Mouse (Mus musculus): ENCODE data around the gene Flt4. TPM values are rescaled to one million over a fixed set of nuclear protein-coding genes. Genes with fewer than 3 reads are reported as not detected.

Flt4 gene
- not detected for polyA plus RNA-seq (2017; shearing (Covaris generic))

DNA sequence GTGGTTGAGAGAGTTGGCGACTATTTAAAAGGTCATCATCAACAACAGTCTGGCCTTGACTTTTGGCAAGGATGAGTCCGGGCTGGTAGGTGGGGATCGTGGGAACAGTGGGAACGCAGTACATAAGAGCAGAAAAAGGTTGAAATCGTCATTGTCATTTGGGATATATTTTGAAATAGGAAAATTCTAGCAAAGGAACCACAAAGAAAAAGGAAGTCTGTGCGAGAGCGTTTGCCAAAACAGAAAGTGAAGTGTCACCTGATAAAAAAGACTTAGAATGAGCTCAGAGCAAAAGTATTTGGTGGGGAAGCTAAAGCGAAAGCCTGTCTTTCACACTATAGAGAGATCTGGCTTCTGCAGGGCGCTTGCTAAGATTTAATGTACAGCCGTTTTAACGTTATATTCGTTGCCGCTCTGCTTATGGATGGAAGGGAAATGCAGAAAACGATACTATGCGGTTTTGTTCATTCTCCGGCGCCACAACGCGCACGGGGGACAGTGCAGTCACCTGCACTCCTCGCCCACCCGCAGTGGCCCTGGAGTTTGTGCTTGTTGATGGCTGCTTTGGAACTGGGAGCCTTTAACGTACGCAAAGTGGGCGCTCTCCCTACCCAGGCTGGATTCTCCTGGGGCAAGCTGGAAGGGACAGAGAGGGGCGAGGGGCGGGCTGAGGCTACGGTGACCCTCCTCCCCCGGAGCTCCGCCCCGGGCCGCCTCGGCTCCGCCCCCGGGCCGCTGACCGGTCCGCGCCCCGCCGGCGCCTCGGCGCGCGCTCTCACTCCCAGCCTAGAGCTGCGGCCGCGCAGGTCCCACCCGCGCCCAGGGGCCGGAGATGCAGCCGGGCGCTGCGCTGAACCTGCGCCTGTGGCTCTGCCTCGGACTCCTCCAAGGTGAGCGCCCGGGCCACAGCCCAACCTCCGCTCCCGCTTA is at the start of gene Flt4:
Gene Flt4, plus strand, starts transcription at position 326 of the 930 bp plus-strand sequence.

DNA sequence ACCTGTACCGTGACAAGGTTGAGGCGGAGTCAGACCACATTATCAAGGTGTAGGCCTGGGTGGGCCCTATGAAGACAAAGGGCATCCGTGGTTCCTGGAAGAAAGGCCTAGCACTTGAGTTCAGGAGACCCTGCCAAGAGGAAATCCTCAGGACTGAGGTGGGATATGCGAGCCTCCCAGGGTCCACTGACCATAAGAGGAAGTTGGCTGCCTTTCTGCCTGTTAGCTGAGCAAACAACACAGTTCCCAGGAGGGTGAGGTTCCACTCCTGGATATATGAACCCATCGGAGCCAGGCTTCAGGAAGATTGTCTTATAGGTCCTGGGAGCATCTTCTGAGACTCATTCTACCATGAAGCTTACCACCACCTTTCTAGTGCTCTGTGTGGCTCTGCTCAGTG is 54.2 kb downstream of the Flt4 start, which contains the start of gene Scgb3a1:
Gene Scgb3a1, plus strand, starts transcription at position 301 of the 400 bp plus-strand sequence.

Other genes starting within 250 kb of the Flt4 start
- gene Olfr1389, start 186.2 kb upstream of the Flt4 start, polyA plus RNA-seq (2017; shearing (Covaris generic)), result not detected
- gene Olfr1388, start 172.6 kb upstream of the Flt4 start, polyA plus RNA-seq (2017; shearing (Covaris generic)), result 0.09 TPM
- not detected for gene Olfr1387, start 153.9 kb upstream of the Flt4 start, polyA plus RNA-seq (2017; shearing (Covaris generic))
- gene Olfr1386, start 144.2 kb upstream of the Flt4 start, polyA plus RNA-seq (2017; shearing (Covaris generic)), result not detected
- 0.15 TPM for gene Olfr1385, start 120.2 kb upstream of the Flt4 start, polyA plus RNA-seq (2017; shearing (Covaris generic))
- not detected for gene Olfr1384, start 102.5 kb upstream of the Flt4 start, polyA plus RNA-seq (2017; shearing (Covaris generic))
- gene Olfr1383, start 89.6 kb upstream of the Flt4 start, polyA plus RNA-seq (2017; shearing (Covaris generic)), result not detected
- gene Olfr1382, start 81.0 kb upstream of the Flt4 start, polyA plus RNA-seq (2017; shearing (Covaris generic)), result not detected
- gene Olfr1381, start 65.8 kb upstream of the Flt4 start, polyA plus RNA-seq (2017; shearing (Covaris generic)), result not detected
- not detected for gene Olfr1380, start 52.4 kb upstream of the Flt4 start, polyA plus RNA-seq (2017; shearing (Covaris generic))
- gene Scgb3a1, start 54.3 kb downstream of the Flt4 start, polyA plus RNA-seq (2017; shearing (Covaris generic)), result not detected
- gene Cnot6, start 103.5 kb downstream of the Flt4 start, polyA plus RNA-seq (2017; shearing (Covaris generic)), result 14.0 TPM
- 1.8 TPM for gene Gfpt2, start 184.9 kb downstream of the Flt4 start, polyA plus RNA-seq (2017; shearing (Covaris generic))
- 31.7 TPM for gene Mapk9, start 237.5 kb downstream of the Flt4 start, polyA plus RNA-seq (2017; shearing (Covaris generic))

Data from activated CD4-positive, CD25-positive, alpha-beta regulatory T cell, adult 9 weeks (primary cell).